Mouse (Mus musculus): ENCODE data around the gene Mdm2. TPM values are rescaled to one million over a fixed set of nuclear protein-coding genes. Genes with fewer than 3 reads are reported as not detected.

The Mdm2 gene
- total RNA-seq, 2 experiments from 2014 or later = 58.7 to 65.5 TPM

GRCm38 (mm10) chr10:117659430-117659813 lies 51.1 kb downstream of the Mdm2 start:
- Histone ChIP-seq H3K4me3 (no peak overlapping the region), H3K27ac (no peak overlapping the region)
- intact Hi-C loops (cut with DNase I) = no loop called here
- DNase-seq (ENCODE audit: extremely low spot score in 1 of 2, low spot score in 2 of 2) = no peak
- TF ChIP-seq CTCF (IDR thresholded peaks at IDR 0.05) = no peak

- intact Hi-C loops (cut with DNase I) = no loop called here
- no peak for DNase-seq (ENCODE audit: extremely low spot score in 1 of 2, low spot score in 2 of 2)
- no peak for TF ChIP-seq CTCF (IDR thresholded peaks at IDR 0.05)
Measured at GRCm38 (mm10) chr10:117658522-117659429, 51.8 kb downstream of the Mdm2 start.

GRCm38 (mm10) chr10:117657659-117658306 lies 52.8 kb downstream of the Mdm2 start:
- intact Hi-C loops (cut with DNase I) = no loop called here
- no peak overlapping the region for H3K27ac ChIP-seq
- no peak for TF ChIP-seq CTCF (IDR thresholded peaks at IDR 0.05)
- DNase-seq (ENCODE audit: extremely low spot score in 1 of 2, low spot score in 2 of 2) = no peak
- H3K4me3 ChIP-seq = no peak overlapping the region

More at GRCm38 (mm10) chr10:117658522-117659429, 51.8 kb downstream of the Mdm2 start:
- Histone ChIP-seq H3K4me3 (no peak overlapping the region), H3K27ac (no peak overlapping the region)

- TF ChIP-seq CTCF (IDR thresholded peaks at IDR 0.05) = no peak
- no peak overlapping the region for H3K27ac ChIP-seq
- intact Hi-C loops (cut with DNase I) = no loop called here
- H3K4me3 ChIP-seq = no peak overlapping the region
- no peak for DNase-seq (ENCODE audit: extremely low spot score in 1 of 2, low spot score in 2 of 2)
Measured at GRCm38 (mm10) chr10:117656985-117657658, 53.4 kb downstream of the Mdm2 start.

- no peak overlapping the region for H3K27ac ChIP-seq
- no peak overlapping the region for H3K4me3 ChIP-seq
- TF ChIP-seq CTCF (IDR thresholded peaks at IDR 0.05) = no peak
- intact Hi-C loops (cut with DNase I) = no loop called here
- no peak for DNase-seq (ENCODE audit: extremely low spot score in 1 of 2, low spot score in 2 of 2)
Measured at GRCm38 (mm10) chr10:117656662-117656962, 53.9 kb downstream of the Mdm2 start.

- Histone ChIP-seq H3K4me3 (no peak overlapping the region), H3K27ac (no peak overlapping the region)
- intact Hi-C loops (cut with DNase I) = no loop called here
- no peak for DNase-seq (ENCODE audit: extremely low spot score in 1 of 2, low spot score in 2 of 2)
- no peak for TF ChIP-seq CTCF (IDR thresholded peaks at IDR 0.05)
Measured at GRCm38 (mm10) chr10:117655908-117656661, 54.5 kb downstream of the Mdm2 start.

- no peak for DNase-seq (ENCODE audit: extremely low spot score in 1 of 2, low spot score in 2 of 2)
- intact Hi-C loops (cut with DNase I) = no loop called here
- no peak for TF ChIP-seq CTCF (IDR thresholded peaks at IDR 0.05)
- Histone ChIP-seq H3K27ac (no peak overlapping the region), H3K4me3 (no peak overlapping the region)
Measured at GRCm38 (mm10) chr10:117655460-117655859, 55.1 kb downstream of the Mdm2 start.

- TF ChIP-seq CTCF (IDR thresholded peaks at IDR 0.05) = no peak
- intact Hi-C loops (cut with DNase I) = no loop called here
Measured at GRCm38 (mm10) chr10:117654576-117655123, 55.9 kb downstream of the Mdm2 start.

GRCm38 (mm10) chr10:117653779-117654173 lies 56.8 kb downstream of the Mdm2 start:
- intact Hi-C loops (cut with DNase I) = no loop called here

More at GRCm38 (mm10) chr10:117654576-117655123, 55.9 kb downstream of the Mdm2 start:
- H3K4me3 ChIP-seq = no peak overlapping the region
- no peak for DNase-seq (ENCODE audit: extremely low spot score in 1 of 2, low spot score in 2 of 2)
- H3K27ac ChIP-seq = no peak overlapping the region

GRCm38 (mm10) chr10:117652930-117653778 lies 57.4 kb downstream of the Mdm2 start:
- no peak overlapping the region for H3K4me3 ChIP-seq
- no peak for TF ChIP-seq CTCF (IDR thresholded peaks at IDR 0.05)
- DNase-seq (ENCODE audit: extremely low spot score in 1 of 2, low spot score in 2 of 2) = no peak
- no peak overlapping the region for H3K27ac ChIP-seq
- intact Hi-C loops (cut with DNase I) = no loop called here

More at GRCm38 (mm10) chr10:117653779-117654173, 56.8 kb downstream of the Mdm2 start:
- no peak for DNase-seq (ENCODE audit: extremely low spot score in 1 of 2, low spot score in 2 of 2)
- Histone ChIP-seq H3K4me3 (no peak overlapping the region), H3K27ac (no peak overlapping the region)
- no peak for TF ChIP-seq CTCF (IDR thresholded peaks at IDR 0.05)
